Comparison of ENCODE assay signal across 8 mouse cellular contexts in the genomic region with DNA sequence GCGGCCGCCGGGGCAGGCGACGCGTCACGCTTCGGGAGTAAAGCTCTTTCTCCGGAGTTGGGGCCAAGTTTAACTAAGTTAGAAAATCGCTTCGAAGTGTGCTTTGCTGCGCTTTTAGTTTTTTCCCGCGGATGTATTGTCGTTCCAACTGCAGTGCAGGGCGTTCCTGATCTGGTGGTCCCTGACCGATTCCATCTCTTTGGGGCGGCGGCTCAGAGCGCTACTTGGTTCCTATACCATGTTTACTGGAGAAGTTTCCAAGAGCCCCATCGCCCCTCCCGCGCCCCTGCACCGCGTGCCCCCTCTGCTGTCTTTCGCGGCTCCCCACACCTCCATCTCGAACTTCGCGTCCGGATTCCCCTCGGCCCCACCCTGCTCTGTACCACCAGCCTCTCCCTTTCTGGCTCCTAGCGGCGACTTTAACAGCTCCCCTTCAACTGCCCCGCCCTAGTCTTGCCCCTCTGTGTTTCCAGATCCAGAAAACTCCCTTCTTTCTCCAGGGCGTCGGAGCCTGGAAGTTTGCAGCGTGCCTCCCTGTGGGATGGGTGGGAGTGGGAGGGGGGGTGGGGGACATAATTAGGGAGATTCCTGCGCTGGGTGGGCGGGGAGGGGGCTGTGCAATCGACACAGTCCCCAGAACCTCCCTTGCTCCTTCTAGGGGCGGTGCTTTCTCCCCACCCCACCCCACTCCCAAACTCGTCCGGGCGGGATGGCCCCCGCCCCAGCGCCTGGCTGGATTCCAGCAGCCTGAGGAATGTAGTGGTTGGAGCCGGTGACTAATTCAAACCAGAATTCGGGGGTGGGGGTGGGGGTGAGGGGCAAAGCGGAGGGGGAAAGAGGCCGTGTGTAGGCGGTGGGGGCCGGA. TPM values are rescaled to one million over a fixed set of nuclear protein-coding genes. Genes with fewer than 3 reads are reported as not detected.
DNase-seq lines count a peak whose midpoint lies in the region; TF ChIP-seq lines count a peak whose summit lies in the region.

No protein-coding gene starts in this region.

- H3K27ac ChIP-seq in left cerebral cortex, adult 2 months: peak overlapping the region; percentile 78

- intact Hi-C loops in left cerebral cortex, adult 2 months (cut with DNase I): no loop called here

- peak overlapping the region; percentile 57 for H3K4me3 ChIP-seq in left cerebral cortex, adult 2 months

- TF ChIP-seq CTCF in left cerebral cortex, adult 2 months (IDR thresholded peaks at IDR 0.05): no peak; the same call in 1 of the 2 replicates

- DNase-seq in left cerebral cortex, adult 2 months (ENCODE audit: extremely low spot score in 1 of 2, low spot score in 2 of 2): no peak
- DNase-seq in left cerebral cortex, adult 9 months (ENCODE audit: low spot score in 2 of 2): no peak
- DNase-seq in embryo, embryonic 11 days: peak; percentile 86
- peak; percentile 92 to 94 for DNase-seq in heart, adult 9 months (ENCODE audit: low spot score in 2 of 2)
- DNase-seq in kidney, adult 8-10 months: peak; percentile 73 to 83
- peak; percentile 96 for DNase-seq in lung, postnatal 10 days
- peak; percentile 88 for DNase-seq in ovary, postnatal 36 days (ENCODE audit: low spot score)
- DNase-seq in frontal cortex, postnatal 36 days (ENCODE audit: low spot score in 2 of 2): no peak

RNA-seq across cellular contexts. Expression of a gene that starts 0.7 kb away (rescaled TPM):
- total RNA-seq in left cerebral cortex, adult 2 months (2021): 10 to 100 TPM; 22.5 to 32.2 TPM

RNA-seq across cellular contexts. Expression of a gene that starts 23.0 kb away (rescaled TPM):
- 100 to 1,000 TPM; 228 to 236 TPM for total RNA-seq in left cerebral cortex, adult 2 months (2021)

RNA-seq across cellular contexts. Expression of a gene that starts 36.2 kb away (rescaled TPM):
- 10 to 100 TPM; 21.4 to 22.4 TPM for total RNA-seq in left cerebral cortex, adult 2 months (2021)

RNA-seq across cellular contexts. Expression of a gene that starts 48.1 kb away (rescaled TPM):
- total RNA-seq in left cerebral cortex, adult 2 months (2021): 10 to 100 TPM; 55.5 to 55.6 TPM

Comparison
In these comparisons a context has a peak if more than half of its experiments do, and no peak if none do; other contexts are left out.
1. DNase-seq: peak in embryo, embryonic 11 days (single experiment), heart, adult 9 months (2 of 2), kidney, adult 8-10 months (2 of 2), lung, postnatal 10 days (single experiment) and ovary, postnatal 36 days (single experiment); none in left cerebral cortex, adult 2 months (0 of 2), left cerebral cortex, adult 9 months (0 of 2) and frontal cortex, postnatal 36 days (0 of 2).